Mouse (Mus musculus) cortical plate, adult 2 months (tissue): ENCODE results near the gene Aasdh. TPM values are rescaled to one million over a fixed set of nuclear protein-coding genes. Genes with fewer than 3 reads are reported as not detected.

Experiments used
- H3K27ac ChIP-seq: fragments of 200-500 bp; 2 replicates; pipeline ENCODE4 v1.5.1; 2012; ENCODE audit warnings: low read length, control low read depth, inconsistent platforms; ENCODE audit not compliant: insufficient read depth
- H3K4me1 ChIP-seq: fragments of 200-500 bp; 2 replicates; pipeline ENCODE4 v1.6.1; 2011; ENCODE audit warnings: low read length; ENCODE audit not compliant: control insufficient read depth, insufficient read depth
- H3K4me3 ChIP-seq: fragments of 200-500 bp; 2 replicates; pipeline ENCODE4 v1.5.1; 2011; ENCODE audit warnings: mild to moderate bottlenecking, low read length, control low read depth; ENCODE audit not compliant: insufficient read depth
- CTCF ChIP-seq: fragments of 200-500 bp; IDR thresholded peaks from 2 replicates; pipeline ENCODE4 v1.5.1; 2011; ENCODE audit warnings: mild to moderate bottlenecking, control low read depth, low read length; ENCODE audit not compliant: insufficient read depth; ENCODE audit errors: extremely low read depth
- POLR2A ChIP-seq: fragments of 200-500 bp; IDR thresholded peaks from 2 replicates; pipeline ENCODE4 v1.6.1; 2011; ENCODE audit warnings: mild to moderate bottlenecking, low read length, control low read depth; ENCODE audit not compliant: insufficient read depth; ENCODE audit errors: extremely low read depth
- polyA plus RNA-seq: library from polyadenylated mRNA; depleted of rRNA; stranded (reverse); fragments of >200 nt; gene quantifications from 2 replicates; pipeline ENCODE4 v1.2.3, GENCODE M21; 2012

Aasdh gene
- polyA plus RNA-seq, 1 experiment = 21.5 TPM

DNA sequence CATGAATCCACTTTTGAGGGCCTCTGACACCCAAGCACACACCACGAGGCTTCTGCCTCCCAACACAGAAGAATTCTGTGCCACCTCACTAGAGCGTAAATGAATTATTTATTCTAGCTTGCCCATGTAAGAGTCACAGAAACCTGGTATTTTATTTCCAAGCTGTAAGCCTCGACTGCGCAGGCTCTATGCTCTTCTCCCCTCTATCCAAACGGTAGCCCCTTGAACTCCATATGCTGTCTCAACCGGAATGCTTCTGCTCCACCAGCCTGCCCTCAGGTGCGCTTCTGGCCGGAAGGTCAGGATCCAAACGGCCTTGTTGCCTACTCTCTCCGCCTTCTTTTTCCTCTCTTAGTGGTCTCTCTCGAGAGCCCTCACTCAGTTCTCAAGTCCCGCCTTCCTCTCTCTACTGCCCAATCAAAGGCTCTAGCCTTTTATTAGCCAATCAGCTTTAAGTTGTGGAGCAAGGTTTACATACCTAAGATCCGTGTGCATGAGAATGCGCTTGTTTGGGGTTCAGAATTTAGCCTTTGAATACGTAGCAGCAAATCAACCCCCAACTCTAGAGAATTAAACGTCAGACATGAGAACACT is 36.5 kb downstream of the Aasdh start:
- no peak for TF ChIP-seq POLR2A
- no peak for TF ChIP-seq CTCF
- Histone ChIP-seq H3K4me1 (no peaks in the 10 kb centered on the region), H3K27ac (no peak overlapping the region), H3K4me3 (peak overlapping the region; percentile 33)

DNA sequence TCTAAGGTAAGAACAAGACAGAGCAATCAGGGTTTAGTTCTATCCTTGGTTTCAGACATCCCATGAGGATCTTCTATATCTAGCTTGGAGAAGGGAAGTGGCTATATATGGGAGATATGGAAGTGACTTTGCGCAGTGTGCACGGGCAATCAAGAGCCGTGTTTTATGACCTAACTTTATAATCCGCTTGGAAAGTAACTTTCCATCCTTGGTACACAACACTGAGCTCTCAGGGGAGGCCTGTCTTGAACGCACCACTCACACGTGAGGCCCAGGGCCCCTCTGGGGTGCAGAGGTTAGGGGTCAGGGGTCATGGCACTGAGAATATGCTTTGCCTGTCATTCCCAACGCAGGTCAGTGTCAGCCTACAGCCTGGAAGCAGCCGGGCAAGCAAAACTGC is 38.5 kb downstream of the Aasdh start:
- Histone ChIP-seq H3K27ac (no peak overlapping the region), H3K4me1 (no peaks in the 10 kb centered on the region), H3K4me3 (no peak overlapping the region)
- TF ChIP-seq CTCF = no peak

DNA sequence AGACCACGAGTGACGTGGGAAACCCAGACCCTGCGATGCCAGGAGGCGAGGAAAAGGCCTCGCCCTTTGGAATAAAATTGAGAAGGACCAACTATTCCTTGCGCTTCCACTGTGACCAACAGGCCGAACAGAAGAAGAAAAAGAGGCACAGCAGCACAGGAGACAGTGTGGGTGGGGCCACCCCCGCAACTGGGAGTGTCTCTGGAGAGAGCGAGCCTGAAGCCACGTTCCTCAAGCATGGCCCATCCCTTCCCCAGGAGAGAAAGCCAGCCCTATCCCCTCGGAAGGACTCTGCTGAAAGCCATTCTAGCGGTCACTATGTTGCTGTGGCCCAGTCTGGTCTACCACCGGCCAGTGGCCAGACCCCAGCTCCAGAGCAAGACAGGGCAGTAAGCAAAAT is 46.9 kb downstream of the Aasdh start:
- Histone ChIP-seq H3K27ac (no peak overlapping the region), H3K4me1 (peaks cover 2% of the 10 kb centered on the region; the same call in 1 of the 2 replicates), H3K4me3 (no peak overlapping the region)
- TF ChIP-seq POLR2A (no peak), CTCF (no peak)

DNA sequence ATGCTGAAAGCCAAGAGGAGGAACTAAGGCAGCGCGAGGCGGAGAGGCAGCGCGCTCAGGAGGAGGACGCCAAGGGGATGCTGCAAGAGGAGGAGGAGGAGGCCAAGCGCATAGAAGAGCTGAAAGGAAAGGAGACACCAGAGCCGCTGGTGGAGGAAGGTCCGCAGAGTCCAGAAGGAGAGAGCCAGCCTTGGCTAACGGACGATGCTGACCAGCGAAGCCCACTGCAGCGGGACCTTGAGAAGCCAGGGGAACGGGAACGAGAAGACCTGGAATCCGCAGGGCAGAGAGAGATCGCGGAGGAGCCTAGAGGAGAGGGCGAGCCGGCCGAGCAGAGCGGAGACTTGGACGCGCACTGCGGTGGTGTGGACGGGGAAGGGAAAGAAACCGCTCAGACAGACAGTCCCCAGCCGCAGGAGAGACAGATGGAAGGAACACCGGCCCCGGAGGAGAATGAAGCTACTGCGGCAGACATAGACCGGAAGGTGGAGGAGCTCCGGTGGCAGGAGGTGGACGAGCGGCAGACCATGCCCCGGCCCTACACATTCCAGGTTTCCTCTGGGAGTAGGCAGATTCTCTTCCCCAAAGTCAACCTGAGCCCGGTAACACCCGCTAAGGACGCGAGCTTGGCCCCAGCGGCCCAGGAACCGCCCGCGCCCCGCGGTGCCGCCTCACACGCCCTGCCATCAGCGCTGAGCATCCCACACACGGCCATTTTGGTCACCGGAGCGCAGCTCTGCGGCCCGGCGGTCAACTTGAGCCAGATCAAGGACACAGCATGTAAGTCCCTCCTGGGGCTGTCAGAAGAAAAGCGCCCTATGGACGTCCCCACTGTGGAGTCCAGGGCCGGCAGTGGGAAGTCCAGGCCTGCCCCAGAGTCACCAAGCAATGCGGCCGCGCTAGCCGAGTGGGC is 48.0 kb downstream of the Aasdh start:
- no peak for TF ChIP-seq CTCF
- no peak for TF ChIP-seq POLR2A
- Histone ChIP-seq H3K4me3 (peak overlapping the region; percentile 1; the same call in 1 of the 2 replicates), H3K27ac (no peak overlapping the region), H3K4me1 (peaks cover 2% of the 10 kb centered on the region; the same call in 1 of the 2 replicates)

DNA sequence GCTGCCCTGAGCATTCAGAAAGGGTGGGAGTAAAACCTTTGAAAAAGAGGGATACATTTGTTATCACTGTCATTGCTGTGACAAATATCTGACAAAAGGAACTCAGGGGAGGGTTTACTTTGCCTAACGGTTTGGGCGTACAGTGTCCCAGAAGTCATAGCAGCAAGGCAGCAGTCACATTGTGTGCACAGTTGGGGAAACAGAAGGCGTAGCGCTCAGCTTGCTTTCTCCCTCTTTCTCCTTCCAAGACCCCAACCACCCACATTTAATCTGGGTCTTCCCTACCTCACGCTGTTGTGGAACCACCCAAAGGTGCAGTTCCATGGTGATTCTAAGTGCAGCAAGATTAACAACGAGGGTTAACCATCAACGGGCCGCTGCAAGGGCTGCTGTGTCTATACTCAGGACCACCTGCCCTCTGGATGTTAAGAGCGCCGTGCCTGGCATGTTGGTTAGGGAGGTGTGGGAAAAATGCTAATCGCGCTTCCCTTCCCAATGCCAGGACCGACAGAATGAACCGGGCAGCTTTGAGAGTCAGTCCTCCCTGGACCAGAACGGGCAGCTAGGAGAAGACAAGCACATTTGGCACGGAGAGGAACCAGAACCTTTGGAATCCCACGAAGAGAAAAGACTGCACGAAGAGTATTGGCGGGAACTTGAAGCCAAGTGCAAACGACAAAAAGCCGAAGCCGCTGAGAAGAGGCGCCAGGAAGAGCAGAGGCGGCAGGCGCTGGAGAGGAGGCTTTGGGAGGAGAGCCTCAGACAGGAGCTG is 49.3 kb downstream of the Aasdh start:
- Histone ChIP-seq H3K4me3 (peak overlapping the region; percentile 1; the same call in 1 of the 2 replicates), H3K27ac (no peak overlapping the region), H3K4me1 (peaks cover 2% of the 10 kb centered on the region; the same call in 1 of the 2 replicates)
- no peak for TF ChIP-seq POLR2A
- TF ChIP-seq CTCF = no peak

DNA sequence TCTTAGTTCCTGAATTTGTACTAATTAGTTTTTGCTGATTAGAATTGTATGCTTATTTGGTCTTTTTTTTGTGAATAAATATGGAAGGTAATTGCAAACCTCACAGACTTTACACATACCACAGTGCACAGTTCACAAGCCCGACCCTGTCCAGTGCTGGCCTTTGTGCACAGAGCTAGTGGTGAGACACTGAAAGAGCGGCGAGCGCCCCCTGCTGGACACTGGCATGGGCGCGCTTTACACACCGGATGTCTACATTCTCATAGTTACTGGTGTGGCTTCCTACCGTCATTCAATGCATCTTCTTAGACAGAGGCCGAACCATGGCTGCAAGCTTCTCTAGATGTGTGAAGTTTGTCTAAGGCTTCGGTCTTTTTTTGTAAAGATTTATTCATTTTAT is 51.8 kb downstream of the Aasdh start:
- H3K4me3 ChIP-seq = no peak overlapping the region
- no peak overlapping the region for H3K27ac ChIP-seq
- TF ChIP-seq CTCF = peak; percentile 73
- TF ChIP-seq POLR2A = no peak
- H3K4me1 ChIP-seq = peaks cover 2% of the 10 kb centered on the region; the same call in 1 of the 2 replicates

DNA sequence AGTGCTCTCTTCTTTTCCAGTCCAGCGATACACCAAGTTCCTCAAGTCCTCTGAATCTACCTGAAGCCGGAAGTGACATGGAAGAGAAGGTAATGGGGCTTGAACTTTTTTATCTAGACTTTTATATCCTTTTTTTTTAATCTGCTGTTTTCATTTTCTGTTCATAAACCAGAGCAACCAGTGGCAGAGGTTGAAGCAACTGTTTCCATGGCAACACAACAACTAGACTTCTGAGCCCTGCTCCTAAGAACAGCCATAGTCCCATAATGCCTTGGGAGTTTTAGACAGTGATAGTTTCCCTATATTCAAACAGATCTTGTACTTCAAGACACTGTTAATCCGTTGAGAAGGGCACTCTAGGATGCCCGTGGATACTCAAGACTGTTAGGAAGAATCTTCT is 54.0 kb downstream of the Aasdh start:
- TF ChIP-seq CTCF (no peak), POLR2A (no peak)
- no peak overlapping the region for H3K27ac ChIP-seq
- H3K4me1 ChIP-seq = peaks cover 2% of the 10 kb centered on the region; the same call in 1 of the 2 replicates
- H3K4me3 ChIP-seq = no peak overlapping the region

DNA sequence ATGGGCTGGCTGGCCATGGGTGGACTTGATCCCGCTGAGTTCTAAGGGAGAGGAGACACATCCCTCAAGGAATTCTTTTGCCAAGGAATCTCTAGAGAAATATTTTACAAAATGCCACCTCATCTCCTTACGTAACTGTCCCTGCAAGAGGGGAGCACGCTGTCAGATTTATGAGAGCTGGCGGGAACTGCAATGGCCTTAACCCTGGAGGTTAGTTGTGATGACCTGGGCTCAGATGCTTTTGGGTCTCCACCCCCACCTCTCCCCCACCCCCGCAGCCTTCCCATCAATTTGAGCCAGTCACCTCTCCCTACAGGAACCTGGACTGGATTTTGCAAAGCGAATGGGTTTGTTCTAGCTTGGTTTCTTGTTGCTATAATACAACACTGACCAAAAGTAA is 58.2 kb downstream of the Aasdh start:
- TF ChIP-seq CTCF = no peak
- TF ChIP-seq POLR2A = no peak
- H3K4me1 ChIP-seq = peaks cover 1% of the 10 kb centered on the region; the same call in 1 of the 2 replicates
- H3K4me3 ChIP-seq = no peak overlapping the region
- no peak overlapping the region for H3K27ac ChIP-seq

DNA sequence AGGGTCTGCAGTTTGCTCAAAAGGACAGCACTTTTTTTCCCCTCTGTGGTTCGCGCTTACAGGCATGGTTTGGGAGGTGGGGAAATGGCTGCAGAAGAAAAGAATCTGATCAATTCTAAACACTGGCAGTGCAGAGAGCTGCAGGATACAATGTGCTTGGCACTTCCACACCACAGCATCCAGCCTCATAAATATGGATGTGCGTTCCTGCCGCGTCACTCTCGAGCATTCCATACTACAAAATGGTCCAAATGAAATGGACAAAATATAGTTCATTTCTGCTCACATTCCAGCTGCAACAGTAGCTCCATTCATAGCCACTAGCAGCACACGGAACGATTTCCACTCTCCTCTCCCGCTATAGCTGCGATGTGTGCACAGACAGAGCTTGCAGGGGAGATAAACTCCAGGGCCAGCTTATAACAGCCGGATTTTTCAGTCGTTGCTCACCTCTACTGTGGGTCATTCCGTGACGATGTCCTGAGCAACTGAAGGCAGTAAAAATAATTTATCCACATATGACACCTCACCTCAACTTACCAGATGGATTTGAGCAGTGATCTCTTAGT is 60.6 kb downstream of the Aasdh start:
- no peak overlapping the region for H3K4me3 ChIP-seq
- H3K27ac ChIP-seq = no peak overlapping the region
- TF ChIP-seq POLR2A (no peak), CTCF (no peak)
- peaks cover 1% of the 10 kb centered on the region; the same call in 1 of the 2 replicates for H3K4me1 ChIP-seq
